Mouse (Mus musculus) layer of hippocampus, adult 9-11 months (tissue): ENCODE results near the gene Spag7.

Experiments used
- DNase-seq: peaks from one replicate; pipeline ENCODE4 v3.0.0; 2022

Spag7 gene

DNA sequence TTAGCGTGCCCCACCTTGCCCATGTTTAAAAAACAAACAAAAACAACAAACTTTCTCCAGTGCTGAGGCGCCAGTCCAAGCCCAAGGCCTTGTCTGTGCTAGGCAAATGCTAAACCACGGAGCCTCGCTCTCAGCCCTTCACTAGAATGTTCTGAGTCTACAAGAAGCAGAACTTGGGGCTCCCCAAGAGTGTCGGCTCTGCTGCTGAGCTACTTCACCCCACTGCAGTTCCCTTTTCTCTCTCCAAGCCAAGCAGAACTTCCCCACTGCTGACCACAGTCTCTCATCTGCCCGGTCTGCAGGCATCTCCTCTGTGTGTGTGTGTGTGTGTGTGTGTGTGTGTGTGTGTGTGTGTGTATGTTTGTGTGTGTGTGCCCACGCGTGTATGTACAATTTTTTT lies 10.7 kb upstream of the Spag7 start:
- peak; percentile 80 for DNase-seq

DNA sequence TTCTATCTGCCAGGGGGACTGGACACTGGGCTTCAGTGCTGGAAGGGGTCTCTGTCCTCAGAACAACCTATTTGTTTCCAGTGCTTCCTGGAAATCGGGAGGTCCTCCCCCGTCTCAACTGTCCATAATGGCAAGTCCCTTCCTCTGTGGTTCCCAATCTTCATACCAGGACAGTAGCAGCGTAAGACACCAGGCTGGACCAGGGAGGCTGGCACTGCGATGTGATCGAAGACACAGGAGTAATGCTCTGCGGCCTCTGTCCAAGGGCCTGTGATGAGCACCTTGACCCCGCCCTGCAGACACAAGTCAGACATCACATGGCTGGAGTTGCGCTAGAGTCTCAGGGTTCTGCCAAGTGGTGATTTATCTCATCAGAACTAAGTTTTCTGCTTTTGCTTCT lies 10.1 kb upstream of the Spag7 start:
- DNase-seq: no peak

DNA sequence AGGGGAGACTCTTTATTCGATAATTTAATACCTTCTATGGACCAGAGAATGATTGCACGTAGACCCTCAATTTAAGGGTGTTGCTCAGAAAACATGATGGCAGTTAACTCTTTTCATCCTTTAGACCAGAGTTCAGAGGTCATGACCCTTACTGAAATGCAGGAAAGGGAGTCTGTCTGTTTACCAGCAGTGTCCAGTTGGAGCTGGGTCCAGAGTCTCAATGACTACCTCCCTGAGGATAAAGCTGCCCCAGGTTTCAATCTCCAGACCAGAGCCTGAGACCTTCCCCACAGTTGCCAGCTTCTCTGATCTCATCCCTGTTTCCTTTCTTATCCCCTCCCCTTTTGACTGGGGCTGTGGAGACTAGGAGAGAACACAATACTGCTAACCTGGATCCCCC lies 9.4 kb upstream of the Spag7 start:
- DNase-seq: no peak

DNA sequence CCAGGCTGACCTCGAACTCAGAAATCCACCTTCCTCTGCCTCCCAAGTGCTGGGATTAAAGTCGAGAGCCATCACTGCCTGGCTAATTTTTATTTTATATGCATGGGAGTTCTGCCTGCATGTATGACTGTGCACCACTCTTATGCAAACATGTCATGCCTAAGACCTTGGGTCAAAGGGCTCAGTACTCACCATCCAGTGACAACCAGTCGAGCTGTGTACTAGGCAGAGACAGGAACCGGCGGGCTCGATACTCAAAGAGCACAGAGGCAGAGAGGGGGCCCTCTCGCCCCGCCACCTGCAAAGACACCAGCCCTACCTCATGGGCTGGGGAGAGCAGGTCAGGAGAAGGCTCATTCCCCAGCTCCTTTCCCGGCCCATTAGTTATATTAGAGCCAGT lies 8.9 kb upstream of the Spag7 start:
- no peak for DNase-seq

DNA sequence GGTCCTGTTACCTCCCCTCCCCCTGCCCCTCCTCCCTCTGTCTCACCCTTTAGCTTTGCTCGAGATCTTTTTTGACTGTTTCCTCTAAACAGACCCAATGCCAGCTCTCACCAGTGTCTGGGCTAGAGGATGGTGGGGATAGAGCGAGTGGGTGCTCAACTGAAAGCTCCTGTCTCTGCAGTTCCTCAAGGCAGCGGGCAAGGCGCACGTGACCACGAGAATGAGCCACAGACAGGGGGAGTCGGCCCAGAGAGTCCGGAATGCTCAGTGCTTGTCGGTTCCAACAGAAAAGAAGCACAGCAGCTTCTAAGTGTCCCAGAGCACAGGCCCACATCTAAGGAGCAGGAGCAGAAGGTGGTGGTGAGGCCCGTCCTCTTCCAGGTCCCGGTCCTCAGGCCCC lies 5.3 kb upstream of the Spag7 start:
- DNase-seq: no peak

DNA sequence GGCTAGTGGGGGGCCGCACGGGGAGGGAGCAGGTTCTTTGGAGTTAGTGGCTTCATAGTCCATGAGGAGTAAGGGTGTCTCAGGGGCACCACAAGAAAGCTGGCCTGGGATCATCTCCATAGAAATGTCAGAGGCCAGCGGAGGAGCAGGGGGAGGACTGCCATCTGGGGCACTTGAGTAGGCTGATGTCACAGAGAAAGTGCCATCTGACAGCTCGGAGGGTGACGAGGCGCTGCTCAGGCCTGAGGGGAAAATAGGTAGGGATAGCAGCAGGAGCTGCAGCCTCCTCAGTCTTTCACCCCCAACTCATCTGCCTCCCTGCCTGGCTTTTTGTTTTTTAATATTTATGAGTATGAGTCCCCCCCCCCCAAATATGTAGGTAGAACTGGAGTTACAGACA lies 4.8 kb upstream of the Spag7 start:
- no peak for DNase-seq

DNA sequence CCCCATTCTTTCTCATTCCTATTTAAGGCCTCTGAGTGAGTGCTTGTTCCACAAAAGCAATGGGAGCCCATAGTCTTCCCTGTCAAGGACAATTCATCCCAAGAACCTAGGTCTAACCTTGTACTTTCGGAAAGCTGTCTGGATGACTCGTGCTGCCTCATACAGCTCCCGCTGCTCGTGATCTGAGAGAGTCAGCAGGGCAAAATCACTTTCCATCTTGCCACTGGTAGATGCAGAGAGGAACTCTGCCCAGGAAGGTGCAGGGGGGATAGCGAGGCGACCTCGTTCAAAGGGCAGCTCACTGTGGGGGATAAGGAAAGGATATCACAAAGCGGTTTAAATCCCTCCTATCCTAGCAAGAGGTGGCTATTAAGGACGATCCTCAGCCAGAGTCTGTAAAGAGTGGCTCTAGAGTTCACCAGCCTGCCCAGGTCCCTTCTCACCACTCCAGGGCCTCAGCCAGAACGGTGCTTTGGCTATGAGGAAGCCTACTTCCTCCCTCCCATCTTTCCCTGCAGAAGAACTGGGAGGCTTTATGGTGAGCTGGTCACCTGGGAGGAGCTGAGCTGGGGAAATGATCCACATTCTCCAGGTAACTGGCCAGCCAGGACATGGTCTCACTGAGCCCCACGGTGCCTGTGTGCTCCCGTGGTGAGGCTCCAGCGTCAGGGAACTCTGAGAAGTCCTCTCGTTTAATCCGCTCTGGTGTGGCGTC lies 2.3 kb upstream of the Spag7 start:
- DNase-seq: no peak

DNA sequence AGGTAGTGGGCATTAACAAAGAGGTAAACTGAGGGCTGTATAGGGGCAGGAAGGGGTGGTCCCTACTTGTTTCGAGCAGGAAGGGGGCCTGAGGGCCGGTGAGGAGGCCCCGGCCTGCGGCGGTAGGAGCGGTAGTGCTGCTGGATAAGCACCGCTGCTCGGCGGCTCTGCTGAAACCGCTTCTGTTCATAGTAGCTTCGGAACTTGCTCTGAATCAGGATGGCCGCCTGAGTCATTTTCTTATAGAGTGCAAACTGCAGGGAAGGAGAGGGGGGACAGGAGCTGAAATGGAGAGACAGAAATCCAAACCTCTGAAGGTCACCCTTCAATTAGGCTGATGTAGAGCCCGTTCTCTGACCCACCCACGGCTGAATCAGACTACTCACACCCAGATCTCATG lies 1.3 kb upstream of the Spag7 start:
- no peak for DNase-seq

DNA sequence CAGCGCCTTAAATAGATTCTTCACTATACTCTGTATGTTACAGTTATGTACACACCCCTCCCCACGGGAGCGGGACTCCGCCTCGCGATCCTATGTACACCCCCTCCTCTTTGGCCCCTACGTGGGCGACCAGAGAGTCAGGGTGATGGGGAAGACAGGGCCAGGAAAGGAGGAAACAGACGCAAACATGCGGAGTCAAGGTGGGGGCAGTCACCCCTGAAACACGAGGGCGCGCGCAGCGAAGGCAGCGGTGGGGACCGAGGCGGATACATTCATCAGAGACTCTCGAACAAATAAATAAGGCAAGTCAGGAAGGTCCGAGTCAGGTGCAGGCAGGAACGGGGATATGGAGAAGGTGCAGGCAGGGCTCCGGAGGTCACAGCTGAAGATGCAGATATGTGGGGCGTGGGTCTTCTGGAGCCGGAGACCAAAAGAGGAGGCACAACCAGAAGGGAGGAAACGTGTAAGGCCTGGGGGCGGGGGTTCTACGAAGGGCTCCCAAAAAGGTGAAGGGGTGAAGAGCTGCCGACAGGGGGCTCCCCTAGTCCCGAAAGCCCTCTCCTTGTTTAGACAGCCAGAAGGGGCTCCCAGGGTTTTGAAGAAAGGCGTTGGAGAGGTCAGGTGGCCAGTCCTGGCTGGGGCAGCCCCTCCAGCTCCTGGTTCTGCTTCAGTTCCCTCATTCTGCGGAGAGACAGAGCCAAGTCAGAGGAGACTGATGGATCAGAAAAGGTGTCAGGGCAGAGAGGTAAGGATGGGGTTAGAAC lies 548 bp upstream of the Spag7 start:
- peak; percentile 77 for DNase-seq

DNA sequence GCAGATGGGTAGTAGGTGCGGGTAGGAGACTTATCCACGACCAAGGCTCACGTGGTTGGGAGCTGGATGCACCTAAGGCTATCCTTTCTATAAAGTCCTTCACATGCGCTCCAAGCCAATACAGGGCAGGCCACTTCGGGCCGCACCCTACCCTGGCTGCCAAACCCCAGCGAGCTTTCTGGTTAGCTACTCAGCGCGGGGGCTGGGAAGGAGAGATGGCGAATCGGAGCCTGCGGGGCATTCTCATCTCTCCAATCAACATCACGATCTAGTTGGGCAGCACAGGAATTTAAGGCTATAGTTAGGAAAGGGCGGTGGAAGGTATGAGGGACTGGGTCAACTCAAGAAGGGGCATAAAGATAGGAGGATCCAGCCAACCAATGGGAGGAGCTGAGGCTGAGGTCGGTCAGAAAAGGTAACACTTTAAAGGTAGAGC lies 863 bp downstream of the Spag7 start:
- DNase-seq: no peak

DNA sequence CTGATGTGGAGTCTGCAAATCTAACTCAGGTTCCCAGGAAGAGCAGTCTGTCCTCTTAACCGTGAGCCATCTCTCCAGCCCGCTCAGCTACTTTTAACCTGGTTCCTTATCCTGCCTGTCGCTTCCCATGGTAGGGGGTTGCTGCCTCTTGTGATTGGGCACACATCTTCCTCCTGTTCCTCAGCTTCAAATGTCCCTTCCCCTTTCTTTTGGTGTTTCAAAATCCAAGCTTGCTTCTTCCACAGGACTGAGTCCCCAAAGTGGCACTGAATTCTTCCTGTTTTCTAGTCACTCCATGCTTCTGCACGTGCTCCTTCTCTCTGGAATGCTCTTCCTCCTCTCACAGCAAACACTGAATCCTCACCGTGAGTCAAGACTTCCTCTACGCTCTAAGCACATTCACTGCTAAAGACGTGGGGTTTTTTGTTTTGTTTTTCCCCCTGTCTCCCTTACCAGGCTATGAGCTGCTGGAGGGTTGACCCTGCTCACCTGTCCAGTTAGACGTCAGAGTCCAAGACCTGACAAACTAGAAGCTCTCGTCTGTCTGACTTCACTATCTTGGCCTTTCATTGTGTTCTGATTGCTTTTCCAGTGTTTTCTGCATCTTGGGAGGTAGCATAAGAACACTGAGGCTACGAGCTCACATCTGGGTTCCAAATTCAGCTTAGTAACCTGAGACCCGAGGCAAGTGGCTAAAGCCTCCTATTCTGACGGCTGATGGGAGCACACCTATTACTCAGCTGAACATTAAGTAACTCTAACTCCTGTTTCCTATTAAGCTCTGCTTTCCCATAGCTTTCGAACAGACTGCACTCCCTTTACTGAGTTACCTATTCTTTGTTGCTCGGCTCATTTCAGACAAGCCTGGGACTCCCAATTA lies 1.7 kb downstream of the Spag7 start:
- DNase-seq: no peak

DNA sequence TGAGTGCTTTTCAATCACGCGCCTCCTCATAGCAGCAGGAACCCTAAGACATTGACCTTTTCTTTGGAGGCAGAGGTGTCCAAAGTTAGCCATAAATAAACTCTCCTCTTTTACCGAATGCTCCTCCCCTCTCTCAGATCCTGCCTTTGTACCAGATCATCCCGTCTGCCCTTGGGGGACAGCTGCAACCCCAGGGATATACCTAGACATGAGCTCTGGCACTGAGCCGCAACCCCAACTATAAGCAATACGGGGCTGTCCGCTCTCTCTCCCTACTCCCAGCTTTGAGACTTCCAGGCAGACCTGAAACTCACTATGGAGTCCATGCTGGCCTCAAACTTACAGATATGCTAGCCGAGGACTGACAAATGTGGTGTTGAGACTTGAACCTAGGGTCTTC lies 2.5 kb downstream of the Spag7 start:
- DNase-seq: no peak

DNA sequence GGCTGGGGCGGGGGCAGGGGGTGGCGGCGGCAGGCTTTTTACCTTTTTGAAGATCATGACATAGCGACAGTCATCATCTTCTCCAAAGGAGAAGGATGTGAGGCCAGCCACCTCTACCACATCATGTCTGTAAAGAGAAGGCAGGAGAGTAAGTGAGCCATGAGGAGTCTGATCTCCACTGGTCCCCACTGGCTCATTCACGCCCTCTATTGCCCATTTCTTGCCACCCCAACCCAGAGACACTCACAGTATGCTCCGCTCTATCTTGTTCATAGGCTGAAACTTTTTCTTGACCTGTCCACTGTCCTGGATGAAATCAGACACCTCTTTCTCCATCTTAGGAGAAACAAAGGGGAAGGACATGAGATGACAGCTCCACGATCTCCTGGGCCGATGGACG lies 4.5 kb downstream of the Spag7 start:
- no peak for DNase-seq

DNA sequence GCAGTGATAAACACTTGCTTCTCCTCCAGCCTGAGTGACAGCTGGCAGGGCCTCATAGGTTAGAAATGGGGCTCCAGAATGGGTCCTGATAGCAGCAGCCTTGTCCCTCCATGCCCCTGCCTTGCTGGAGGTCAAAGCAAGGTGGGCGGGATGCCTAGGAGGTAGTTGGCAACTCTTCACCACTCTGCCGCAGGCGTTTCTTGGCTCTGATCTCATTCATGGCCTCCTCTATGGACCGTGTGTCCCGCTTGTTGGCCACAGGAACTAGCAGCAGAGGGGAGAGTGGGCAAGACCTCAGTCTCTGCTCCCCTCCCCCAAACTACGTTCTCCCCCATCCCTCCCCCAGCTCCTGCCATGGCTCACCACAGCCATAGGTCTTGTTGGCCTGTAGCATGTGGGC lies 5.3 kb downstream of the Spag7 start:
- no peak for DNase-seq

DNA sequence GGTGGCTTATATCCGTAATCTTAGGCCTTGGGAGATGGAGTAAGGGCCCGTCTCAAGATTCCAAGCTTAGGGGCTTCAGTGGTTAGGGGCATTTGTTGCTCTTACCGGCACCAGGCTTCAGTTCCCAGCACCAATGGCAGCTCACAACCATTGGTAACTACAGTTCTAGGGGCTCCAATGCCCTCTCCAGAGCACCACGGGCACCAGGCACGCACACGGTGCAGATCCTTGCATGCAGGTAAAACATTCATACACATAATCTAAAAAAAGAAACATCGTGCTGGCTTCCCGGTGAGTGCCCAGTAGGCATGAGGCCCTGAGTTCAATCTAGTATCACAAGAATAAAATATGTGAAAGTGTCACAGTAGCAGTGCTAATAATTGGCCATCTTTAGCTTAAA lies 6.1 kb downstream of the Spag7 start:
- DNase-seq: no peak

DNA sequence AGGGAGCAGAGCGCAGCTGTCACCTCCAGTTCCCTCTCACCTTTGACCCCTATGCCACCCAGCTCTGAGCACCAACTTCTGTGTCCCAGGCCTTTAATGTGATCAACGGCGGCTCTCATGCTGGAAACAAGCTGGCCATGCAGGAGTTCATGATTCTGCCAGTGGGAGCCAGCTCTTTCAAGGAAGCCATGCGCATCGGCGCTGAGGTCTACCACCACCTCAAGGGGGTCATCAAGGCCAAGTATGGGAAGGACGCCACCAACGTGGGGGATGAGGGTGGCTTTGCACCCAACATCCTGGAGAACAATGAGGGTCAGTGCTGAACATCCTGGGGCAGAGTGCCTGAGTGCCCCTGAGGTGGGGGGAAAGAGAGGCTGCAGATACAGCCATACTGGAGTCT lies 8.6 kb downstream of the Spag7 start:
- DNase-seq: no peak

DNA sequence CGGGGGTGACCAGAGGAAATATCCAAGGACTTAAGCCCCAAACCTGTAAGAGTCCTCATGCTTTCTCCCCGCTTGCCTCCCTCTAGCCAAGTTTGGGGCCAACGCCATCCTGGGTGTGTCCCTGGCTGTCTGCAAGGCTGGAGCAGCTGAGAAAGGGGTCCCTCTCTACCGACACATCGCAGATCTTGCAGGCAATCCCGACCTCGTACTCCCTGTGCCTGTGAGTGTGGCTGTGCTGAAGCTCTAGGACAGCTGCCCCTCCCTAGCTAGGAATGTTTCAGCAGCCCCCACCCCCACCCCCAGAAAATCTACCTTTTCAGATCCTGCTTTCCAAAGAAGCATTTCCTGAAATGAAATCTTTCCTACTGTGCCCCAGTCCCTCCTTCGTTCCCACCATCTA lies 10.3 kb downstream of the Spag7 start:
- no peak for DNase-seq

DNA sequence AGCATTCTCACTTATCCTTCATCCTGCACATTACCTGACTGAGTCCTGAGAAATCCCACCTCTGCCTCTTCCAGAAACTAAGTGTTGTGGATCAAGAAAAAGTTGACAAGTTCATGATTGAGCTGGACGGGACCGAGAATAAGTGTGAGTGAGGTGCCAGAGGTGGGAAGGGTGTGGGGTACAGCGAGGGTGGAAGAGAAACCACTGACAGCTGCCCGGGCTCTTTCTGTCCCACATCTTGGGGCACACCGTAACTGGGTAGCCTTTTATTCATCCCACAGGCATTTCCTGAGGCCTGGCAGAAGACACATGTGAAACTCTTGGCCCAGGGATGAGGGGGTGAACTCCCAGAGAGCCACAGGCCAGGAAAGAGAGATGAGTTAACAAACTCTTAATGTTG lies 10.7 kb downstream of the Spag7 start:
- DNase-seq: no peak

DNA sequence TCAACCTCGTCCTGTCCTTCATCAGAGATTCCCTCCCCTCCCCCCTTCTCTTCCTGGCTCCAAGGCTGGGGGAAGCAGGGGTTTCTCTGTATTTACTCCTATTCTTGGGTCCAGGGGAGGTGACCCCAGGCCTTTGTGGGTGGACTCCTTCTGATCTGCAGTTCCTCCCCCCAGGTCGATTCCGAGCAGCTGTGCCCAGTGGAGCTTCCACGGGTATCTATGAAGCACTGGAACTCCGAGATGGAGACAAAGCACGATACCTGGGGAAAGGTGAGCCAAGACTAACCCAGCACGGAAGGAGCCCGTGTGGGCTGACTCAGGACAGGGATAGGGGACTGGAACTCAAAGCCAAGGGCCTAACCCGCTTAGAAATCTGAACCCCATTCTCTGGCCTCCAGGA lies 11.2 kb downstream of the Spag7 start:
- DNase-seq: no peak

DNA sequence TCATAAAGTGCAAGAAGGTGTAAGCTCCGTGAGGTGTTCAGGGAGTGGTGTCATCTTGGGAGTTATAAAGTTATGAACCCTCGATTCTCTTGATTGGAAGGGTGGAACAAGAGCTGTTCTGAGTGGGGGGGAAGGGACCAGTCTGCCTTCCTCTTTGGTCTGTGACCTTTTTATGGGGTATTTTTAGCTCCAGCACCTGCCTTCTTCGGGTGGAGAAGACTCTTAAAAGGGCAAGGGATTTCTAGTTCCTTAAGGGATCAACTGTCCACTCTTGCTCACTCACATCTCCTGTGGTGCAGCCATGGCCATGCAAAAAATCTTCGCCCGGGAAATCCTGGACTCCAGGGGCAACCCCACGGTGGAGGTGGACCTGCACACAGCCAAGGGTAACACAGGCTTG lies 11.6 kb downstream of the Spag7 start:
- no peak for DNase-seq

DNA sequence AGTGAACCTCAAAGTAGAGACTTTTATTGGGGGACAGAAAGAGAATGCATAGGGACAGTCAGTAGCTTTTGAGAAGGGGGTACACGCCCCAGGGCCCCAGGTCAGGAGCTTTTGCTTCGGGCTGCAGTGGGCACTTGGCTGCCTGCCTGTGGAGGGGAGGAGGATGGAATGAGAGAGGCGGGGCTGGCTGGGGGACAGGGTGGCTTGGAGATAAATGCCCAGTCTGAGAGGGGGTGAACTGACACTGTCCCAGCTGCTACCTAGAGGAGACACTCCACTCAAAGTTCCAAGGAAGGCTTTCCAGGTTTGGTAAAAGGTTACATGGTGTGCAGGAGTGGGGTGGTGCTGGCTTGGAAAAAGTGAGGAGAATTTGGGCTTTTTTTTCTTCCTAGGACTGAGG lies 12.3 kb downstream of the Spag7 start, which contains the start of gene Eno3:
Gene Eno3 (plus strand): TSS at position 239 of the 400 bp plus-strand sequence.
- no peak for DNase-seq

DNA sequence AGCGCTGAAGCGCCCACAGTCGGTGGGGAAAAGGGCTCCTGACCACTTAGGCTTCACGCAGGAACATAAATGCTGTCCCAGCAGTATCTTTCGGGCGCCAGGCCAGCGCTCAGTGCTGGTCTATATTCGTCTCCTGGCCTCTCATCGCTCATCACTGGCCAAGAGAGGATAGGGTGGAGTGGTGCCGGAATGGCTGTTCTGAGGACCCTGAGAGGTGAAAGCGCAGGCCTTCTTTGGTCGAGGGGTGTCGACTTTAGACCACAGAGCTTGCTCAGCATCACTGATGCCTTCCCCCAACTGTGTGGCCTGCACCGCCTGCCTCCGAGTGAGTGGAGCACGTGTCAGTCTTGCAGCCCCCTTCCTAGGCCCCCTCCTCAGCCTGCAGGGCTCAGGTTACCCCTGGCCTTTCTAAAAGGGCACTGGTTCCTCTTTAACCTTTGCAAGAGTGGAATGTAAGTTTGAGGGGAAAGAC lies 12.7 kb downstream of the Spag7 start:
- no peak for DNase-seq
